Mouse (Mus musculus) liver, embryonic 14.5 days (tissue): ENCODE data around the gene Ube2q2.

Experiments used
- CTCF ChIP-seq: IDR thresholded peaks from 2 replicates; pipeline ENCODE4 v1.5.1; 2016; ENCODE audit warnings: antibody characterized with exemption, low read depth, control low read depth
- EP300 ChIP-seq: IDR thresholded peaks from 2 replicates; pipeline ENCODE4 v1.6.1; 2016; ENCODE audit warnings: antibody characterized with exemption, low read depth

DNA sequence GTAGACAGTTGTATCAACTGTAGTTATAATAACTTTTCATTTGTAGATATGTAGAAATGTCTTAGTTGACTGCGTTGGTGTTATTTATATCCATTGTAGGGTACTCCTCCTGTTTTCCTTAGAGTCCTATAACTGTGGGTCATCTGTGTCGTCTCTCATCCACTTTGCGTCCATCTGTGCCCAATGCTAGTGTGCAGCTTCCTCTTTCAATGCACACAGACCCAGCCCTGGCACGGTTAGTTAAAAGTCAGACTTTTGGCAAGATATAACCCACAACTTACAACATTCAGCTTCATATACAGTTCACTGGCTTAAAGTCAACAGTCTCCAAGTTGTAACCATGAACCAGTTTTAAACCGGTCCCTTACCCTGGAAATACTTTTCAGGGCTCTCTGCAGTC, 83.5 kb downstream of the Ube2q2 start:
- TF ChIP-seq CTCF (no peak), EP300 (no peak)
